Mouse (Mus musculus) lung, adult 18-20 months (tissue): ENCODE data around the gene Ncbp2.

Source experiments
- DNase-seq, 2 experiments: peaks; one replicate each; pipeline ENCODE4 v3.0.0; 2022; ENCODE audit warnings: mixed read lengths in 2 of 2

Ncbp2 gene

DNA sequence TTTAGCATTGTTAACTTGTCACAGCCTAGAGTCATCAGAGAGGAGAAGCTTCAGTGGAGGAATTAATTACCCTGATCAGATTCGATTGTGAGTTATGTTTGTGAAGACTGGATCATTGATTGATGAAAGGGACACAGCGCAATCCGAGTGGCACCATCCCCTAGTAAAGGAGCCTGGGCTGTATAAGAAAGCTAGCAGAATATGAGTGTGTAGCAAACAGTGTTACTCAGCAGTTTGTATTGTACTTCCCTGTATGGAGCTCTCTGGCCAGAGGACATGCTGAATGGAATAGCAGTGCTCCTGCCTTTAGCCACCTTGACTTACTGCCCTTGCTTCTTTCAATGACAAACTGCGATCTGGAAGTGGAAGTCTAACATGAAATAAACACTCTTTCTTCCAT, 62.0 kb downstream of the Ncbp2 start:
- no peak for DNase-seq
